Mouse (Mus musculus) bone marrow macrophage, adult 2 months (primary cell): ENCODE data around the gene Tex33. TPM values are rescaled to one million over a fixed set of nuclear protein-coding genes. Genes with fewer than 3 reads are reported as not detected.
"Not testable (repeated sequence)": the region's sequence is repeated elsewhere in the genome, so short reads cannot be mapped to it uniquely, and the experiment has no call there.

Experiments
- H3K27ac ChIP-seq: 2 replicates; pipeline ENCODE4 v1.5.1; 2012; ENCODE audit warnings: low read depth, low read length; ENCODE audit not compliant: insufficient read depth
- H3K4me1 ChIP-seq: 2 replicates; pipeline ENCODE4 v1.6.1; 2012; ENCODE audit warnings: low read length; ENCODE audit not compliant: control insufficient read depth, insufficient read depth
- H3K4me3 ChIP-seq: 2 replicates; pipeline ENCODE4 v1.5.1; 2012; ENCODE audit warnings: mild to moderate bottlenecking, low read length, moderate library complexity; ENCODE audit not compliant: insufficient read depth
- CTCF ChIP-seq: IDR thresholded peaks from 2 replicates; pipeline ENCODE4 v1.5.1; 2012; ENCODE audit warnings: low read depth, mild to moderate bottlenecking, low read length, moderate library complexity
- POLR2A ChIP-seq: IDR thresholded peaks from 2 replicates; pipeline ENCODE4 v1.6.1; 2012; ENCODE audit warnings: mild to moderate bottlenecking, low read depth, low read length, borderline replicate concordance
- polyA plus RNA-seq: library from polyadenylated mRNA; stranded (reverse); fragments of >200 nt; gene quantifications from 2 replicates; pipeline ENCODE4 v1.2.4, GENCODE M21; 2012; ENCODE audit not compliant: missing spikeins, insufficient read depth, insufficient read length

Gene Tex33
- polyA plus RNA-seq, 1 experiment = not detected

GRCm38 (mm10) chr15:78365916-78366315 lies 29.8 kb downstream of the Tex33 start:
- H3K27ac ChIP-seq = no peak overlapping the region
- H3K4me3 ChIP-seq = no peak overlapping the region
- peaks cover 25% of the 10 kb centered on the region for H3K4me1 ChIP-seq
- TF ChIP-seq CTCF (no peak), POLR2A (no peak)

GRCm38 (mm10) chr15:78355548-78355947 lies 40.2 kb downstream of the Tex33 start:
- Histone ChIP-seq H3K4me3 (no peak overlapping the region), H3K4me1 (peaks cover 24% of the 10 kb centered on the region), H3K27ac (peak overlapping the region; percentile 48; the same call in 1 of the 2 replicates)
- TF ChIP-seq CTCF (no peak), POLR2A (no peak)

- peak; percentile 41; the same call in 1 of the 2 replicates for TF ChIP-seq CTCF
- no peak for TF ChIP-seq POLR2A
- Histone ChIP-seq H3K4me3 (no peak overlapping the region), H3K27ac (peak overlapping the region; percentile 48; the same call in 1 of the 2 replicates), H3K4me1 (peaks cover 24% of the 10 kb centered on the region)
These were observed 40.8 kb downstream of the Tex33 start for GRCm38 (mm10) chr15:78354958-78355357.

GRCm38 (mm10) chr15:78351586-78352165 lies 44.0 kb downstream of the Tex33 start:
- H3K4me1 ChIP-seq = peaks cover 24% of the 10 kb centered on the region
- H3K4me3 ChIP-seq = no peak overlapping the region
- TF ChIP-seq POLR2A (no peak), CTCF (no peak)
- H3K27ac ChIP-seq = no peak overlapping the region

- Histone ChIP-seq H3K4me3 (no peak overlapping the region), H3K4me1 (no peaks in the 10 kb centered on the region), H3K27ac (no peak overlapping the region)
- TF ChIP-seq POLR2A = no peak
- no peak for TF ChIP-seq CTCF
These were observed 51.1 kb downstream of the Tex33 start for GRCm38 (mm10) chr15:78344567-78344966.

- no peak for TF ChIP-seq CTCF
- no peak for TF ChIP-seq POLR2A
- H3K27ac ChIP-seq = no peak overlapping the region
These were observed 52.0 kb downstream of the Tex33 start for GRCm38 (mm10) chr15:78343683-78344082.

GRCm38 (mm10) chr15:78340919-78341318 lies 54.8 kb downstream of the Tex33 start:
- not testable (repeated sequence) for H3K4me1 ChIP-seq, H3K27ac ChIP-seq

More at GRCm38 (mm10) chr15:78343683-78344082, 52.0 kb downstream of the Tex33 start:
- no peak overlapping the region for H3K4me3 ChIP-seq
- H3K4me1 ChIP-seq = no peaks in the 10 kb centered on the region

GRCm38 (mm10) chr15:78339627-78340423 lies 55.9 kb downstream of the Tex33 start:
- not testable (repeated sequence) for H3K4me1 ChIP-seq, H3K27ac ChIP-seq, H3K4me3 ChIP-seq
- peak; percentile 63 for TF ChIP-seq CTCF

More at GRCm38 (mm10) chr15:78340919-78341318, 54.8 kb downstream of the Tex33 start:
- not testable (repeated sequence) for H3K4me3 ChIP-seq

- peaks cover 49% of the 10 kb centered on the region for H3K4me1 ChIP-seq
- H3K27ac ChIP-seq = peak overlapping the region; percentile 40; the same call in 1 of the 2 replicates
- H3K4me3 ChIP-seq = no peak overlapping the region
- TF ChIP-seq CTCF = no peak
- no peak for TF ChIP-seq POLR2A
These were observed 61.3 kb downstream of the Tex33 start for GRCm38 (mm10) chr15:78334380-78334779.

GRCm38 (mm10) chr15:78332981-78333380 lies 62.7 kb downstream of the Tex33 start:
- H3K4me3 ChIP-seq = no peak overlapping the region
- no peak overlapping the region for H3K27ac ChIP-seq
- TF ChIP-seq CTCF (no peak), POLR2A (no peak)
- peaks cover 60% of the 10 kb centered on the region for H3K4me1 ChIP-seq
